Mouse (Mus musculus) adrenal gland, adult 18-20 months (tissue): ENCODE results near the gene Zfp948. TPM values are rescaled to one million over a fixed set of nuclear protein-coding genes. Genes with fewer than 3 reads are reported as not detected.
"Not testable (repeated sequence)": the region's sequence is repeated elsewhere in the genome, so short reads cannot be mapped to it uniquely, and the experiment has no call there.

Source experiments
- DNase-seq, 2 experiments: peaks; one replicate each; pipeline ENCODE4 v3.0.0; 2021 to 2022; ENCODE audit warnings: low spot score in 2 of 2
- total RNA-seq, 2 experiments: library from RNA; stranded (reverse); gene quantifications; 1 replicate in 1 of 2; 2 replicates in 1 of 2; pipeline ENCODE4 v1.2.3; 2021

The Zfp948 gene
- total RNA-seq, 2 experiments from 2014 or later, result 9.7 to 12.3 TPM

- no peak for DNase-seq
These were observed 56.8 kb downstream of the Zfp948 start for GRCm38 (mm10) chr17:21623647-21624046.

- DNase-seq, result not testable (repeated sequence)
These were observed 69.0 kb downstream of the Zfp948 start for GRCm38 (mm10) chr17:21635758-21636157.

Other genes starting within 250 kb of the Zfp948 start
- gene Zfp677, start 183.3 kb upstream of the Zfp948 start, total RNA-seq, result 1 to 10 TPM; 2.3 to 3.4 TPM
- 1 to 10 TPM; 2.4 to 3.4 TPM for gene Zfp54, start 143.8 kb upstream of the Zfp948 start, total RNA-seq
- gene Zfp51, start 116.6 kb upstream of the Zfp948 start, total RNA-seq, result 1 to 10 TPM; 6.1 to 7.9 TPM
- 1 to 10 TPM; 3.1 to 4.7 TPM for gene Zfp53, start 78.0 kb upstream of the Zfp948 start, total RNA-seq
- gene Zfp52, start 31.5 kb upstream of the Zfp948 start, total RNA-seq, result 10 to 100 TPM; 21.3 to 41.2 TPM
- 1 to 10 TPM; 5.6 to 5.7 TPM for gene Zfp983, start 83.6 kb downstream of the Zfp948 start, total RNA-seq
- not detected for gene Gm10226, start 124.9 kb downstream of the Zfp948 start, total RNA-seq
- 1 to 10 TPM; 4.7 to 5.0 TPM for gene Zfp760, start 140.7 kb downstream of the Zfp948 start, total RNA-seq
- gene Zfp229, start 163.8 kb downstream of the Zfp948 start, total RNA-seq, result 1 to 10 TPM; 7.8 TPM